Mouse (Mus musculus) ovary, adult 18-20 months (tissue): ENCODE measurements around the gene Dusp27.
A peak's percentile ranks its signal among the peaks of the same experiment; 100 is the strongest.

Experiments used
- DNase-seq: peaks from one replicate; pipeline ENCODE4 v3.0.0; 2022; ENCODE audit warnings: low spot score, mixed read lengths

Dusp27 gene

DNA sequence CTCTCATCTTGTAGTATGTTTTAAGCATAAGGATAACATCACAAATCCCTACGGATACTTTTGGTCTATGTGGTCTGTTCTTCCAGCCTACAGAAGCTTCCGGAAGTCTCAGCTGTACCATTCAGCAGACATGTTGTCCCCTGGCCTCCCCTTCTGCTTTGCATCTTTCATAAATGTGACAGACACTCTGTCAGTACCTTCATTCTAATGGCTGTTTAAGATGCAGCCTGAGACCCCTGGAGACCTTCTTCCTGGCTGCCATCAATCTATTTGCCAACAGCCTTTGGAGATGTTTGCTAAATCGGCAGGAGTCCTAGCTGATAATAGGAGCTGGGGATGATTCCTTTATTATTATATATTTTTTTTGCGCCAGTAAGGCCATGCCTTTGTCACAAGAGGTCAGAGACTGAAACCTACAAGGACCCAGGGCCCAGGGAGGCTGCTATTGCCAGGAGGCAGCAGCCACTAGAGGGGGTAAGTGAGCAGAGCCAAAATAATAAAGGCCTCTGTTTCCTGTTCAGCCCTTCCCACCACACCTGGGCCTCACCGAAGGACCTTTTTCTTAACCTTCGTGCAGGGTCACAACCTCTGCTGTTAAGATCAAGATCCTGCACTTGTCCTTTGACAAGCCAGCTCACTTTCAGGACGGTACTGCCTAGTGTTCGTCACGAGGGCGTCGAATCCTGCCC, 24.7 kb downstream of the Dusp27 start:
- no peak for DNase-seq

DNA sequence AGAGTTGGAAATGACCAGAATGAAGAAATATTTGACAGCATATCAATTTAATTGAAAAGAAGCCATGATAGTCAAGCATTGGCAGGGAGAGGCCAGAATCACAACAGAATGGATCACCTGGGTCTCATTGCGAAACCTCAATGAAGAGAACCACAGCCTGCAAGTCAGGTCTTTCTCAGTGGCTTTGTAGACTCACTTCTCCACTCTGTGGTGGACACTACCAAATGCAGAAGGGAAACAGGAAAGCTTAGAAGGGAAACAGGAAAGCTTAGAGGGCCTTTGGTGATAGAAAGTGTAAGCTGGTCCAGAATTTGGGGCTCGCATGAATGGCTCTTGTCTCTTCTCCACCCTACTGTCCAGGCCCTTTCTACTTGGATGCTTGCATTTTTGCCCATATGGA, 29.6 kb downstream of the Dusp27 start:
- DNase-seq: no peak

DNA sequence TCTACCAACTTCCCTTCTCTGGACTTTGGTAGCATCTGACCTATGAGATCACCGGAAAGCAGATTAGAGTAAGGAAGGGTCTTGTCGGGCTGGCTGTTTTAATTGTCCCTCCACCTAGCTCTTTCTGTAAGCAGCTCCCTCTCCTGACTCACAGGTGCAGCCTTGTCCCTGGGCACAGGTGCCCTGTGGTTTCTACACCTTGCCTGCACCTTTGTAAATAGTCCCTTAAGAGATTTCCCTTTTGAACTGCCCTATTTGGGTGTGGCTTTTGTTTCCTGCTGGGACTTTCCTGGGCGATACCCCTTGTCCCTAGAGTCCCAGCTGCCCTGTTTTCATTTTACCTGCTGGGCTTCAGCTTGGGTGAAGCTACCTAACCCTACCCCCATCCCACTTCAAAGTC, 33.3 kb downstream of the Dusp27 start:
- DNase-seq: no peak

DNA sequence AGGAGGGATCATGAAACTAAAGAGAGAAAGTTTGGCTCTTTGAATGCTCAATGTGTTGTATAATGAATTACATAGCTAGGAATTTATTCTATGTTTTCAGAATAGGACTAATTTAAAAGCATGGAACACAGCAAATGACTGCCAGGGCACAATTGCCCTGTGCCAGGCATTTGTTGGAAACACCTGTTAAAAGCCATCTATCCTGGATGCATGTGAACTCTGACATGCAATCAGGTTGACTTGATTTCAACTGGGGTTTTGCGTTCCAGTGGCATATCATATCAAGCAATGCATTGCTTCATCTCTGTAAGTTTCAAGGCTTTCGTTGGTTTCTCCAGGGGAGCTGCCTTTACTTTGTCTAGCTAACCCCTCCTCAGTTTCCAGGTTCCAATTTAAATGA, 37.4 kb downstream of the Dusp27 start:
- no peak for DNase-seq

DNA sequence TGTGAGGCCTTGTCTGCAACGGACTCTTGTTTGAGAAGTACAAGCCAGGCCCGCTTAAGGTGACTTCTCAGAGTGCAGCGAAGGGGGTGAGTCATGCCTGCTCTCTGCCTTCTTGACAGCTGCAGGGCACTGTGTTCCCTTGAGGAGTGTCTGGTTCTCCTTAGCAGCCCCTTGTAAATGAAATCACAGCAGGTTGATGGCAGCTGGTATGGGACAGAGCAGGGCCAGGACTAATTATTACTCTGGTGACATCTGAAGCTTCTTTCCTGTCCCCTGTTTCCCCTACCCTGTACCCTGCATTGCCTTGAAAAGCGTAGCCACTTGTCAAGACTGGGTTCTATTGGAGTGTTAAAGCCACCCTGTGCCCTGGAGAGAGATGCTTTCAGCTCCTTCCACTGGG, 38.0 kb downstream of the Dusp27 start:
- DNase-seq: no peak

DNA sequence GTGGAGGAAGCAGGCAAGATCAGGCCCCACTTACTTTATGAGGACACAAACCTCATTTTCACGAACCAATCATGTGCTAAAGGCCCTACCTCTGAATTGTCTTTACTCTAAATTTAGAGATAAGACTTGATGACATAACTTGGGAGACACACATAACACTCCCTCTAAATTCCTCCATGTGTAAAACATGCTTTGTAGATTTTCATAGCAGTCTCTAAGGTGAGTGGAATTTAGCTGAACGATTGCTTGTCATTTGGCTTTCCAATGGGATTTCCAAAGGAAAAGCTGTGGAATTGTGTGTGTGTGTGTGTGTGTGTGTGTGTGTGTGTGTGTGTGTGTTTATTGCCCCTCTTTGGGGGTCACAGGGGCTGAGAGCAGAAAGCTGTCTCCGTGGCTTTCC, 38.4 kb downstream of the Dusp27 start:
- DNase-seq: no peak

DNA sequence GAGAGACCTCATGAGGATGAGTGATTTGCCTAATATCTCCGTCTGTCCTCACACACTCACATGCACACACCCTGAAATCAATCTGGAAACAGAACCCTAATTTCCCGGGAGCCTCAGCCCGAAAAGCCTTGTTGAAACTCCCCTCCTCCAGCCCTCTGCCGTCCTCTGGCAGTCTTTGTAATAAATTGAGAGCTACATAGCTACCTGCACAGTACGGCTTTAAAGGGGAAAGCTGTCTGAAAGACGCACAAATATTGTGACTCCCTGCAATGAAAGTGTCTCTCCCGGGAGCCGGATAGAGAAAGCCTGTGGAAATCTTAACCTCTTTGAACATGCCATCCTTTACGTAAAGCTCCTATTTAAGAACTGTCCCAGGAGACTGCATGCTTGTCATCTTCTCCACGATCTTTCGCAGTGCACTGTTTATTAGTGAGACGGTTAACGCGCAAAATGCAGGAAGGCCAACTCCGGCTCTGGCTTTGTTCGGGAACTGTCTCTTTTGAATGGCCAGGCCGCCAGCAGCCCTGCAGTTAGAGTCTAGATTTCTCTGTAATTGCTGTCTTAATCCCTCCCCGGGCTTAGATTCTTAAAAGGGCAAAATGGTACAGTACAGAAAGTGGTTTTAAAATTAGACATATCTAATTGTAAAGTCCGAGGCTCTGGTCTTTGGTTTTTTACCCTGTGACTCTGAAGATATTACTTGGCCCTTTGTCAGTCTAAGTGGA, 39.1 kb downstream of the Dusp27 start:
- DNase-seq: no peak

DNA sequence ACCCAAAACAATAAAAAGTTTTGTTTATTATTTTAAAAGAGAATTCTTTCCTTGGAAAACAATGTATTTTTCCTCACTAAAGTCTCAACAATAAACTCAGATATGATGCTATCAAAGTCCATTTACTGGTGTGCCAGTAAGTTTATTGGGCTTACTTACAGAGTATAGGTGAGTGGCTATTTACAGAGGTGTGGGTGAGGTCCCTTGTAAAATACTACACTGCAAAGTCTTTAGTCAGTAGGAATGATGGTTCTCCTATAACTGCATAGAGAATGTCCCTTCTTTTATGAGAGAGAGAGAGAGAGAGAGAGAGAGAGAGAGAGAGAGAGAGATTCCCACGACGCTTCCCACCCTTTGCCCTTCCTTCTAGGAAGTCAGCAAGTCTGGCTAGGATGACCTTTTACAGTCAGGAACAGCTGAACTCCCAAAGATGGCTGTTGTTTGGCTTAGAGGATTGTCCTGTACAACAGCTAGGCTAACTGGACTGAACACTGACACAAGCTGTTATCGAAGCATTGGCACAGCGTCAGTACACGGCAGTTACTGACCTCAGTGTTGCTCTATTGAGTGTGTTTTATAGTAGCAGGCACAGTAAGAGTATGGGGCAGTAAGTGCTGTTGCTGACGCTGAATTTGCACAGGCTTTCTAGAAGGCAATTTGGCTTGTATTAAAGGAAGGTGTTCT, 50.5 kb downstream of the Dusp27 start:
- DNase-seq: no peak

DNA sequence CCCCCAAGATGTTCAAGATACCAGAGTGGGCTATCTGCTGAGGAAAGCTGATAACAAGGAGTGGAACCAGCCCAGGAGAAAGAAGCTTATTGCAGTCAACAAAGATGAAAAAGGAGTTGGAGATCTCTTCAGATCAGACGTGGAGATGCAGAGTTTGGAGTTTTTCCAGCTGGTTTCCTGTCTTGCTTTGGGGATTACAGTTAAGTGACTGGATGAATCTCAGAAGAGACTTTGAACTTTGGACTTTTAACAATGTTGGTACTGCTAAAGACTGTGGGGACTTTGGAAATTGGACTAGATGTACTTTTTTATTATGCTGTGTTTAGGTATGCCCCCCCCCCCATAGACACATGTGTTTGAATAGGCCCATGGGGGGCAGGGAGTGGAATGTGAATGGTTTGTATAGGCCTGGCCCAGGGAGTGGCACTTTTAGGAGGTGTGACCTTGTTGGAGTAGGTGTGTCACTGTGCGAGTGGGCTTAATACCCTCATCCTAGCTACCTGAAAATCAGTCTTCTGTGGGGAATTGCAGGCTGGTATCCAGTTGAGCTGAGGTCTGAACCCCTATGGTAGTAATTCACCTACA, 59.8 kb downstream of the Dusp27 start:
- no peak for DNase-seq

DNA sequence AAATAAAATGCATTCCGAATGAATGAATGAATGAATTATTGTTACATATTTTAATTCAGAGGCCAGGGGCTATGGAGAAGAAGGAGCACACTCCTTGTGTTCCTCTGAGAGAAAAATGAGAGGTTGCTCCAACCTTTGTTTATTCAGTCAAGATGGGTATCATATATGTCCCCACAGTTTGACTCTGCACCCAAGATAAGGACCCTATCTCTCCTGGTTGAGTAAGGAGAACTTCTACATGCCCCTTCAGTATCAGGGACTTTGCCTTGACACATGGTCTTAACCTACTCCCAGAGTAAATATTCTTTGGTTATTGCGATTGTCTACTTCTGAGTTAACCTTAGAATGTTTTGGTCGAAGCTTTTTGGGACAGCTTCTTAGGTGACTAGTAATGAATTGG, 63.9 kb downstream of the Dusp27 start:
- no peak for DNase-seq

DNA sequence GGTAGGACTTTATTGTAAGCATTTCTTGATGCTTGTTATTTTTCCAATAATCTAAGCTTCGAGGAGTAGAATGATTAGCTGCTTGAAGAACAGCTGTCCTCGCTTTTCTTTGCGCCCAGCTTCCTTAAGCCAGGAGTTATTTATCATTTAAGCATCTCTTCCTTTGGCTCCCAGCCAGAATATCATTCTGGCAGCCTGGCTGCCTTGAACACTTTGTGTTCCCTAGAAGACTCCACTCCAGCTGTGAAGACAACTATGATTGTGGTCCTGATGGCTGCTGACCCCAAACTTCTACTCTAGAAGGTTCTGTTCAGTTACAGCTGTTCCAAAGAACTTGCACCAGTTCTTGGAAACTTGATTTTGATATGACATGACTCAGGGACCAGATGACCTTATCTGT, 66.2 kb downstream of the Dusp27 start:
- DNase-seq: no peak

DNA sequence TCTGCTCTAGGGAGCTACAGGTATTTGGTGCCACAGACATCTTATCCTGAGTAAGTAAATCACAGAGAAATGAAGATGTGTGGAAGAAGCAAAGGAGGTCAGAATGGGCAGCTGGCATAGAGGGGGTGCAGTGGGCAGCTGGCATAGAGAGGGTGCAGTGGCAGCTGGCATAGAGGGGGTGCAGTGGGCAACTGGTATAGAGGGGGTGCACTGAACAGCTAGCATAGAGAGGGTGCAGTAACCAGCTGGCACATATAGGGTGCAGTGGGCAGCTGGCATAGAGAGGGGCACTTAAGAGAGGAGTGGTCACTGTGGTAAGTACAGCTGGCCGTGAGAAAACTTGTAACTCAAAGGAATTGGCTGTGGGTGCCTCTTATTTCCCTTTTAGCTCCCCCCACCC, 67.3 kb downstream of the Dusp27 start:
- no peak for DNase-seq

DNA sequence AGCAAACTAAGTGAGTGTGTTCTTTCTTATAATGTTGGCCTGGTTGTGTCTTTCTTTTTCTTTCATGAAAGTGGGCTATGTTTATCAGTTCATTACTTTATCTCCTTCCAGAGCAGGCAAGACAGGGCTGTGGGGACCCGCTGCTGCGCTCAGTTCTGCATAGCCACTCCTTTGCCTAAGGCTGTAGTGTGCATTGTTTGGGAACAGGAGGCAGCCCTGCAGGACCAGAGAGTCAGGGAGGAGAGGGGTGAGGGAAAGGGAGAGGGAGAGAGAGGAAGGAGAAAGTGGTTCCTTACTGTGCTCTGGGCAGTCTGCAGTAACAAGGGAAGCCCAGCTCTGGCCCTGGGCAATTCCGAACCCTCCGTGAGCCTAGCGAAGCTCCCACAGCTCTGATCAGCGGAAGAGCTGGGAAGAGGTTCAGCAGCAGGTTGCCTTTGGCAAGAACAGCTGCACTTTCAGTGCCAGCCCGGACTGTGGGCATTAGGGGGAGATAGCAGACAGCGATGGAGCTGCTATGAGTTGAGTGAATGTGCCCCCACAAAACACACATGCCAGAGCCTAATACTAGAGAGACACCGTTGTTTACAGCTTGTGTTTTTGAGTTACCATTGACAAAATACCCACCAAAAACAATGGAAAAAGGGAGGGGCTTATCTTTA, 71.5 kb downstream of the Dusp27 start:
- no peak for DNase-seq

DNA sequence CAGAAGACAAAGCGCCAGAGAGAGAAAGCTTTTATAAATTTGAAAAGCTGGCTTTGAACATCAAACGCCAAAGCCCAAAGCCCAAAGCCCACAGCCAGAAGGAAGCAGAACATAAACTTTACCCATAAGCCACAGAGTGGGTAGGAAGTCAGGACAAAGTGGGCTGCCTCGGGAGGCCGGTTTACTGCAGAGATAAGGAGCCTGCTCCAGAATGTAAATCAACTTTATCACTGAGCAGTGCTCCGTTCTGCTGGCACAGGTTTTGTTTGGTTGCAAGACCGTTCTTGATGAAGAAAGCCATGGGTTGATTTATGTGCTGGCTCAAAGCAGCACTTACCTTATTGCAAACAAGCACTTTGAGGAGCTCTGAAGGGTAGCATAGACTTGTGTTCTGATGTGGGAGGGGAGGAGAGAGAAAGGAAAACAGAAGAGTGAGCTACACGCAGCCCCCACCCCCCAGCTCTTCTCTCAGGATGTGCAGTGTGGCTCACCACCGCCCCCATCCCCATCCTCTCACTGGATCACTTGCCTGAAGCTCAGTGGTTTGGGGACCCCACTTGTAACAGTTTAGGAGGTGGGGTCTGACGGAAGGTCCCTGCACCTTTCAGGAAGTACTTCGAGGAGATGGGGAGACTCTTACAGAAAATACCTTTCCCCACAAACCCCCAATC, 74.3 kb downstream of the Dusp27 start:
- peak; percentile 18 for DNase-seq

DNA sequence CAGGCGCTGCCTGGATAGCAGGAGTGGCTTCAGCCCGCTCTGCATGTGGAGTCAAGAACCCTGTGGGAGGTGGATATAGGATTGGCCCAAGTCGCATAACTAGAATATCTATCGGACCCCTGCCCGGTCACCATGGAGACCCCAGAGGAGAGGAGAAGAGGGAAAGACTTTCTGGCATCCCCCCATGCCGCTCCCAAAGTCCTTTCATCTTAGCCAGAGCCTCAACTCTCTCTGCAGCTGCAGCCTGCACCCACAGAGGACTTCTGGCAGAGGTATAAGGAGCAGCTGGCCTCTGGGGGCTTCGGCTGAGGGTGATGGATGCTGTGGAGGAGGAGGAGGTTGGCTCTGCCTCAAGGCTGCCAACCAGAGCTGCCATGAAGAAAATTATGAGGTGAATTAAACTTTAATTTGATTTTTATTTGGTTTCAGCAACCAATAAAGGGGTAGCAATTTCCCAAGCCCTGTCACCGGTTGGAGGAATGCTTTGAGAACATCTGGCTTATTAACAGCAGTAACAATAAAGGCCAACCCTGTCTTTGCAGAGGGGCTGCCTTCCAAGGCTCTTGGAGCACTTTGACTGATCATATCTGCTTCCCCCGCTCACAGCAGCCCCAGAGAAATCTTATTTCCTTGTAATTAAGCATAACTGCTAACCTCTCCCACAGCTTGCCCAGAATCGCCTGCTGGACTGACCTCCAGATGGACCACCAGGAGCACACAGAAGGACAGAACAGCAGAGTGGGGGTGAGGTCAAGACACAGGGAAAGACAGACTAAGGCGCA, 78.5 kb downstream of the Dusp27 start:
- no peak for DNase-seq

DNA sequence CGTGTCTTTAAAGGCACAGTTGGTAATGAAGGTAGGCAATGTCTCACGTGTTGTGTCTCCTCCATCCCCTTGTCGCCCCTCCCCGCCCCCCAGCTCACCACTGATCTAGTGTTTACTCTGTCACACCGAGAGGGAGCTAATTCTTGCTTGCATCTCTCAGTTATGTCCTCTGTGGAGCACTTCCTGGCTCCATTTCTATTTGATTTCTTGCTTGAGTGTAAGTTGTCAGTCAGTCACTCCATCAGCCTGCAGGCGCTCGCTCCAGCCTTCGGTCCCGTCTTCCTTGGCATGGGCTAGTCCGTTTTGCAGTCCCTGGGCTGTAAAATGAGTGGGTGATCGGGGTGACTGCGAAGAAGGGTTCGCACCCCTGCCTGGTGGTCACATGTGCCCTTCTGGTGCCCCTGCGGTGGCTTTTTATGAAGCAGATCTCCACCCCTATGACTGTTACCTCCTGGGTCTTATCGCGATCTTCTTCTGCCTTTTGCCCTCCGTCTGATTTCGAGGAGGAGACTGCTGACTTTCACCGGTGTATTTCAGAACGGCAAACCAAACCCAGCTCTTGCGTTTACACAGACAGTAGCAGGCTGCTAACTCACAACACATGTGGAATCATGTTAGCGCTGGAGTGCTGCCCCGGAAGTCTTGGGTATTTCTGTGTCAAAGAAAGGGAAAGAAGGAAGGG, 79.4 kb downstream of the Dusp27 start:
- DNase-seq: no peak
